Mouse (Mus musculus): ENCODE data around the gene 1700013G24Rik. TPM values are rescaled to one million over a fixed set of nuclear protein-coding genes. Genes with fewer than 3 reads are reported as not detected.

1700013G24Rik gene
- polyA plus RNA-seq, 1 experiment from 2014 or later: not detected

- WGBS: 91% methylated on average over 4 of the region's 4 CpGs
- Histone ChIP-seq H3K36me3 (replicated peaks) (no peaks in the 10 kb centered on the region), H3K9me3 (no peaks in the 10 kb centered on the region), H3K9ac (no peak overlapping the region), H3K4me3 (replicated peaks) (no peak overlapping the region), H3K4me2 (no peak overlapping the region), H3K4me1 (peaks cover 10% of the 10 kb centered on the region), H3K27me3 (no peaks in the 10 kb centered on the region), H3K27ac (no peak overlapping the region)
- no peak for ATAC-seq (ENCODE audit: low FRiP score)
Observed at GRCm38 (mm10) chr4:137445881-137446280, 7.2 kb upstream of the 1700013G24Rik start.

GRCm38 (mm10) chr4:137447363-137448196 is 5.5 kb upstream of the 1700013G24Rik start:
- Histone ChIP-seq H3K36me3 (replicated peaks) (no peaks in the 10 kb centered on the region), H3K9ac (no peak overlapping the region)
- 78% methylated on average over 7 of the region's 7 CpGs for WGBS

GRCm38 (mm10) chr4:137448197-137448596 is 4.9 kb upstream of the 1700013G24Rik start:
- H3K27me3 ChIP-seq: no peaks in the 10 kb centered on the region
- WGBS: 54% methylated on average over 6 of the region's 6 CpGs
- no peaks in the 10 kb centered on the region for H3K9me3 ChIP-seq
- H3K4me1 ChIP-seq: peaks cover 10% of the 10 kb centered on the region
- no peak overlapping the region for H3K9ac ChIP-seq
- no peak overlapping the region for H3K4me3 ChIP-seq (replicated peaks)
- no peaks in the 10 kb centered on the region for H3K36me3 ChIP-seq (replicated peaks)
- no peak overlapping the region for H3K27ac ChIP-seq
- H3K4me2 ChIP-seq: no peak overlapping the region
- ATAC-seq (ENCODE audit: low FRiP score): no peak

More at GRCm38 (mm10) chr4:137447363-137448196, 5.5 kb upstream of the 1700013G24Rik start:
- H3K4me1 ChIP-seq: peaks cover 10% of the 10 kb centered on the region
- no peak overlapping the region for H3K27ac ChIP-seq
- H3K27me3 ChIP-seq: no peaks in the 10 kb centered on the region
- H3K9me3 ChIP-seq: no peaks in the 10 kb centered on the region
- H3K4me3 ChIP-seq (replicated peaks): no peak overlapping the region
- H3K4me2 ChIP-seq: no peak overlapping the region
- ATAC-seq (ENCODE audit: low FRiP score): no peak

- 57% methylated on average over 2 of the region's 2 CpGs for WGBS
Observed at GRCm38 (mm10) chr4:137448641-137449040, 4.4 kb upstream of the 1700013G24Rik start.

GRCm38 (mm10) chr4:137449132-137449531 is 4.0 kb upstream of the 1700013G24Rik start:
- H3K9me3 ChIP-seq: no peaks in the 10 kb centered on the region
- H3K4me3 ChIP-seq (replicated peaks): no peak overlapping the region
- no peak overlapping the region for H3K27ac ChIP-seq
- no peak overlapping the region for H3K9ac ChIP-seq
- WGBS: 67% methylated on average over 2 of the region's 2 CpGs
- no peak overlapping the region for H3K4me2 ChIP-seq
- peaks cover 10% of the 10 kb centered on the region for H3K4me1 ChIP-seq
- H3K36me3 ChIP-seq (replicated peaks): no peaks in the 10 kb centered on the region
- ATAC-seq (ENCODE audit: low FRiP score): no peak
- no peaks in the 10 kb centered on the region for H3K27me3 ChIP-seq

More at GRCm38 (mm10) chr4:137448641-137449040, 4.4 kb upstream of the 1700013G24Rik start:
- Histone ChIP-seq H3K36me3 (replicated peaks) (no peaks in the 10 kb centered on the region), H3K4me2 (no peak overlapping the region), H3K27me3 (no peaks in the 10 kb centered on the region), H3K4me3 (replicated peaks) (no peak overlapping the region), H3K9ac (no peak overlapping the region), H3K27ac (no peak overlapping the region), H3K9me3 (no peaks in the 10 kb centered on the region), H3K4me1 (peaks cover 10% of the 10 kb centered on the region)
- no peak for ATAC-seq (ENCODE audit: low FRiP score)

GRCm38 (mm10) chr4:137449715-137450114 is 3.4 kb upstream of the 1700013G24Rik start:
- H3K27ac ChIP-seq: no peak overlapping the region
- no peak overlapping the region for H3K9ac ChIP-seq
- no peak overlapping the region for H3K4me2 ChIP-seq
- 87% methylated on average over 10 of the region's 10 CpGs for whole genome bisulfite sequencing
- no peak overlapping the region for H3K4me3 ChIP-seq (replicated peaks)
- H3K4me1 ChIP-seq: peaks cover 10% of the 10 kb centered on the region
- ATAC-seq (ENCODE audit: low FRiP score): no peak
- H3K9me3 ChIP-seq: no peaks in the 10 kb centered on the region
- H3K27me3 ChIP-seq: no peaks in the 10 kb centered on the region
- H3K36me3 ChIP-seq (replicated peaks): no peaks in the 10 kb centered on the region

GRCm38 (mm10) chr4:137452190-137452589 is 894 bp upstream of the 1700013G24Rik start:
- Histone ChIP-seq H3K4me2 (no peak overlapping the region), H3K4me1 (peaks cover 12% of the 10 kb centered on the region), H3K9ac (no peak overlapping the region), H3K27ac (no peak overlapping the region), H3K9me3 (no peaks in the 10 kb centered on the region), H3K27me3 (no peaks in the 10 kb centered on the region), H3K4me3 (replicated peaks) (no peak overlapping the region), H3K36me3 (replicated peaks) (no peaks in the 10 kb centered on the region)
- ATAC-seq (ENCODE audit: low FRiP score): no peak
- WGBS: 92% methylated on average over 6 of the region's 6 CpGs

GRCm38 (mm10) chr4:137454582-137454981 is 1.5 kb downstream of the 1700013G24Rik start:
- H3K4me2 ChIP-seq: no peak overlapping the region
- no peaks in the 10 kb centered on the region for H3K9me3 ChIP-seq
- no peak for ATAC-seq (ENCODE audit: low FRiP score)
- no peaks in the 10 kb centered on the region for H3K27me3 ChIP-seq
- no peak overlapping the region for H3K4me3 ChIP-seq (replicated peaks)
- no peaks in the 10 kb centered on the region for H3K36me3 ChIP-seq (replicated peaks)
- no peak overlapping the region for H3K9ac ChIP-seq
- 92% methylated on average over 14 of the region's 14 CpGs for WGBS
- 0 out of 2 replicates have a peak, but pooled peaks cover 2% of the 10 kb centered on the region for H3K4me1 ChIP-seq
- H3K27ac ChIP-seq: no peak overlapping the region

- 88% methylated on average over 12 of the region's 12 CpGs for WGBS
- Histone ChIP-seq H3K9me3 (no peaks in the 10 kb centered on the region), H3K36me3 (replicated peaks) (no peaks in the 10 kb centered on the region), H3K27me3 (no peaks in the 10 kb centered on the region), H3K9ac (no peak overlapping the region), H3K27ac (no peak overlapping the region), H3K4me3 (replicated peaks) (no peak overlapping the region), H3K4me2 (no peak overlapping the region), H3K4me1 (peaks cover 7% of the 10 kb centered on the region; the same call in 1 of the 2 replicates)
- ATAC-seq (ENCODE audit: low FRiP score): no peak
Observed at GRCm38 (mm10) chr4:137456581-137456980, 3.5 kb downstream of the 1700013G24Rik start.

- Histone ChIP-seq H3K4me2 (no peak overlapping the region), H3K36me3 (replicated peaks) (no peaks in the 10 kb centered on the region), H3K27ac (no peak overlapping the region), H3K9me3 (no peaks in the 10 kb centered on the region), H3K27me3 (no peaks in the 10 kb centered on the region), H3K9ac (no peak overlapping the region), H3K4me1 (peaks cover 7% of the 10 kb centered on the region; the same call in 1 of the 2 replicates), H3K4me3 (replicated peaks) (no peak overlapping the region)
- 80% methylated on average over 4 of the region's 4 CpGs for WGBS
- no peak for ATAC-seq (ENCODE audit: low FRiP score)
Observed at GRCm38 (mm10) chr4:137457292-137457691, 4.2 kb downstream of the 1700013G24Rik start.

GRCm38 (mm10) chr4:137458310-137458709 is 5.2 kb downstream of the 1700013G24Rik start:
- Histone ChIP-seq H3K27me3 (no peaks in the 10 kb centered on the region), H3K4me1 (peaks cover 7% of the 10 kb centered on the region; the same call in 1 of the 2 replicates), H3K36me3 (replicated peaks) (no peaks in the 10 kb centered on the region), H3K9ac (no peak overlapping the region), H3K4me3 (replicated peaks) (no peak overlapping the region), H3K4me2 (no peak overlapping the region), H3K27ac (no peak overlapping the region), H3K9me3 (no peaks in the 10 kb centered on the region)
- WGBS: 89% methylated on average over 9 of the region's 9 CpGs
- ATAC-seq (ENCODE audit: low FRiP score): no peak

- H3K4me3 ChIP-seq (replicated peaks): no peak overlapping the region
- no peaks in the 10 kb centered on the region for H3K36me3 ChIP-seq (replicated peaks)
- H3K9me3 ChIP-seq: no peaks in the 10 kb centered on the region
- H3K4me1 ChIP-seq: peaks cover 7% of the 10 kb centered on the region; the same call in 1 of the 2 replicates
- WGBS: 74% methylated on average over 5 of the region's 5 CpGs
- no peak overlapping the region for H3K4me2 ChIP-seq
- no peaks in the 10 kb centered on the region for H3K27me3 ChIP-seq
- H3K9ac ChIP-seq: no peak overlapping the region
- H3K27ac ChIP-seq: no peak overlapping the region
- no peak for ATAC-seq (ENCODE audit: low FRiP score)
Observed at GRCm38 (mm10) chr4:137458861-137459260, 5.8 kb downstream of the 1700013G24Rik start.

GRCm38 (mm10) chr4:137460676-137461075 is 7.6 kb downstream of the 1700013G24Rik start:
- H3K4me3 ChIP-seq (replicated peaks): no peak overlapping the region
- H3K27ac ChIP-seq: no peak overlapping the region
- H3K9me3 ChIP-seq: no peaks in the 10 kb centered on the region
- H3K36me3 ChIP-seq (replicated peaks): no peaks in the 10 kb centered on the region
- ATAC-seq (ENCODE audit: low FRiP score): no peak
- WGBS: 61% methylated on average over 14 of the region's 14 CpGs
- no peak overlapping the region for H3K4me2 ChIP-seq
- H3K4me1 ChIP-seq: peaks cover 7% of the 10 kb centered on the region; the same call in 1 of the 2 replicates
- no peaks in the 10 kb centered on the region for H3K27me3 ChIP-seq
- H3K9ac ChIP-seq: no peak overlapping the region

All from forebrain, embryonic 12.5 days (tissue).